Mouse (Mus musculus) liver, adult 2 months (tissue): ENCODE results near the gene Cacna1a.

Source experiments
- CTCF ChIP-seq: fragments of 200-500 bp; IDR thresholded peaks from 2 replicates; pipeline ENCODE4 v1.5.1; 2011; ENCODE audit warnings: low read depth, low read length, control low read depth
- POLR2A ChIP-seq: fragments of 200-500 bp; IDR thresholded peaks from 2 replicates; pipeline ENCODE4 v1.6.1; 2011; ENCODE audit warnings: low read length, control low read depth; ENCODE audit not compliant: insufficient read depth; ENCODE audit errors: extremely low read depth

GRCm38 (mm10) chr8:84350960-84351359 is 37.3 kb upstream of the Cacna1a start:
- TF ChIP-seq POLR2A, result no peak
- TF ChIP-seq CTCF, result no peak
